Mouse (Mus musculus) embryo, embryonic 10.5 days (tissue): Measurements from ENCODE around the gene 4930469K13Rik.
"Not testable (repeated sequence)": the region's sequence is repeated elsewhere in the genome, so short reads cannot be mapped to it uniquely, and the experiment has no call there.

ENCODE experiments used
- DNase-seq: peaks from one replicate; pipeline ENCODE4 v3.0.0-alpha.2; 2015; ENCODE audit warnings: low spot score

4930469K13Rik gene

DNA sequence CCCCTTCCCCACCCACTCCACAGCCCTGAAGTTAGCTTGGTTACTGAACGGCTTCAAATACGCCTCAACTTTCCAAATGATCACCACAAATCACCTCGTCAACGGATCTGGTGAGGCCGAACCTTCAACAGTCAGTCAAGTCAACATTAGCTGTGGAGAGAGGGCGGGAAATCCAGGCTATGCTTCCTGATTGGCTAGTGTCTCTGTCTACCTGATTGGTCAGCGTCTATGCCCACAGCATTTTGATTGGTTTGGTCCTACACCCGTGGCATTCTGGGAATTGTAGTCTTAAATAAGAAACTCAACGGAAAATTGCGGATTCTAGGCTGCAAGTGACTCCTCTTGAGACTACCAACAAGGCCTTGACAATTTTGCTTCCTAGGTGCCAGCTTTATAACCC lies at the start of gene 4930469K13Rik:
Gene 4930469K13Rik, minus strand, starts transcription at position 133 of the 400 bp plus-strand sequence.
- no peak for DNase-seq

DNA sequence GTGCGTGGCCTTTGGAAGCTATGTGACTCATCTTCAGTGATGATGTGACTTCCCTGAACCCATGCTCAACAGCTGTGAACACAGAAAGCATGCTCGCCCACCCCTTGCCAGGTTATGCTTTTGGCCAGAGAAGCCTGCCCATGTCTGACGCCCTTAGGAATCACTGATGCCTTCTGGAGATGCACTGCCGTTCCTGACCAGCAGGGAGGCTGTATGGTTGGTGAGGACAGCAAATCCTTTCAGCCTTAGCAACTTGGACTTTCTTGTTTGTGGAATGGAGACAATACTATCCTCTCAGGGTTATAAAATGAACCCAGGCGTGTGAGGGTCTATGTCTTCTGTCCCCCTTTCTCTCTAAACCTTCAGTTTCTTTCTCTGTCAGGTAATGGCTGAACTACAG lies 48.6 kb upstream of the 4930469K13Rik start:
- DNase-seq = no peak

GRCm38 (mm10) chr11:34144421-34144820 lies 46.1 kb upstream of the 4930469K13Rik start:
- no peak for DNase-seq

DNA sequence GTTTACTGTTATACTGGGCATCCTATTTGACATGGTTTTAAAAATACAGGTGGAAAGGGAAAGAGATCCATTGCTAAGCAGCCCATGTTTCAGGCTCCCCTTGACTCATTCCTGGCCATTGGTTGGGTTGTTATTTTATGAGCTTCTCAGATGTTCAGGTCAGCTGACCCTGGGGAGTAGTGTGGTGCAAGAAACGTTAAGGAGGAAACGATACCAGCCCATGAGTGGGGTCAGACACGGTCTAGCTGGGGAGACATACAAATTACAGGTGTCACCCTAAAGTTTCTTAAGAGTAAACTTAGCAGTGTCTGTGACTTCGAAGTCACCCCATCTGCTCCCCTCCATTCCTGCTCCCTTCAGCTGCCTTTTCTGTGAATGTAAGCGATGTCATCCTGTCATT lies 45.6 kb upstream of the 4930469K13Rik start:
- DNase-seq = no peak

DNA sequence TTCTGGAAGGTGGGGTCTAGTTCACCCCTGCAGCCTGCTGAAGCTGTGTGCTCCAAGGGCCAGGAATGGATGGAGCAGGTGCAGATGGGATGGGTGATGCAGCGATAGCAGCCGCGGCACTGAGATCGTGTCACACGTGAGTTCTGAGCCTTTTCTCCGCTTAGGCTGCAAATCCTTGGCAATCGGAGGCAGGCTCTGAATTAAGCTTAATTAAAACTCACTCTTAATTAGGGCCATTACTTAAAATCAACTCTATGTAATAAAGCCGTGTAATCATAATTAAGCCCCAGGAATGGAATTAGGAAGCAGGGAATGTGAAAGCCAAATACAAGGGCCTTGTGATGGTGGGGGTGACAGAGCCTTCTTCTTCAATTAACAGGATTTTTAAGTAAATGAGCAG lies 40.9 kb upstream of the 4930469K13Rik start:
- no peak for DNase-seq

- no peak for DNase-seq
Observed at GRCm38 (mm10) chr11:34128412-34128811, 30.1 kb upstream of the 4930469K13Rik start.

DNA sequence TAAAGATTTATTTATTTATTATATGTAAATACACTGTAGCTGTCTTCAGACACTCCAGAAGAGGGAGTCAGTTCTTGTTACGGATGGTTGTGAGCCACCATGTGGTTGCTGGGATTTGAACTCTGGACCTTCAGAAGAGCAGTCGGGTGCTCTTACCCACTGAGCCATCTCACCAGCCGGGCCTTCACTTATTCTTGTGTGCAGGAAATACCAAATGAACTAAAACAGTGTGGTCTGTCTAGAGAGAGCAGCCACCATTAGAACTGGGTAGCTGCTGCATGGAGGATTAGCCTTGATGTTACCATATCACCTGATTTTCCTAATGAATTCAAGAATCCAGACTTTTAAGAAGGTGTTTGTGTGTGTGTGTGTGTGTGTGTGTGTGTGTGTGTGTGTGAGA lies 27.4 kb upstream of the 4930469K13Rik start:
- not testable (repeated sequence) for DNase-seq

DNA sequence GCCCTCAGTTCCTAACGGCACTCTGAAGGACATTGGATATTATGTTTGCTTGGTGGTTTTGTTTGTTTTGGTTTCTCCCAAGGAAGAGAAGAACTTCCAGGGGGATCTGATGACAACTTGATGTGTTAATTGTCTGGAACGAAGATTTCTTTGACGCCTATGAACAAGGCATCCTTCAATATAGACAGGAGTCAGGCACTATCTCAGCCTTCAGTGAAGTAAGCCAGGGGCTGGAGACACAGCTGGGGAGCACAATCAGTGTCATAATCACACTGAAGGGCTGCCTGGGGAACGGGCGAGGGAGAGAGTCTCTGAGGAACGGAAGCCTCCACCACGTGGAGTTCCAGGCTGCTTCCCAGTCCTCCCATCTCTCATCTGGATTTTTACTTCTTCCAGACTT lies 26.5 kb upstream of the 4930469K13Rik start:
- DNase-seq = no peak

DNA sequence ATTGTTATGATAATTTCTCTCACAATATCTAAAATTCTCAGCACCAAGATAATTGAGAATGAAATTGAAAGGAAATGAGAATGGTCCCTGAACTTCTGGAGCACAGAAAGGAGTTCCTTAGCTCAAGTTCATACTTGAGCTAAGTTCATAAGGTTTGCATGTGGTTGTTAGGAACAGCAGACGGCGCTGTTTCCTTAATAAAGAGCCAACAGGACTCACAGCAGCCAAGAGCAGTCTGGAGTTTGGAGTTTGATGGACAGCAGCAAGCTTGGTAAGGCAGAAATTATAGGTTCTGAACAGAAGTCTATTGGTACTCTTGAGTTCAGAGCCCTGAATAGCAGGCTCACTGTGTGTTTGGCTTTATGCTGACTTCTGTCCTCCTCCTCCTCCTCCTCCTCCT lies 24.8 kb upstream of the 4930469K13Rik start:
- peak; percentile 82 for DNase-seq

- no peak for DNase-seq
Observed at GRCm38 (mm10) chr11:34118319-34118718, 20.0 kb upstream of the 4930469K13Rik start.

DNA sequence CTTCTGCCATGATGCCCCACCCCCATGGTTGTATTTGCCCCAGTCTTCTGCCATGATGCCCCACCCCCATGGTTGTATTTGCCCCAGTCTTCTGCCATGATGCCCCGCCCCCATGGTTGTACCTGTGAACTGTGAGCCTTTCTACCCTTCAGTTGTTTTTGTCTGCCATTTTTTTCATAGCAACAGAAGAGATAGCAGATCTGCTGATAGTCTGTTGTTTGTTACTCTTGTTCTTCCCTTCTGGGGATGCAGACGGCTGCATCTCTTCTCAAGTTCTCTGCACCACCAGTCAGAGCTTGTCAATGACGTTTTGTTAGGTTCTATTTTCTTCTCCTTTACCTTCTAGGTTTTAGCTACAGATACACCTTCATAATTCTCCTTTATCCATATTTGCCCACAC lies 19.2 kb upstream of the 4930469K13Rik start:
- no peak for DNase-seq

DNA sequence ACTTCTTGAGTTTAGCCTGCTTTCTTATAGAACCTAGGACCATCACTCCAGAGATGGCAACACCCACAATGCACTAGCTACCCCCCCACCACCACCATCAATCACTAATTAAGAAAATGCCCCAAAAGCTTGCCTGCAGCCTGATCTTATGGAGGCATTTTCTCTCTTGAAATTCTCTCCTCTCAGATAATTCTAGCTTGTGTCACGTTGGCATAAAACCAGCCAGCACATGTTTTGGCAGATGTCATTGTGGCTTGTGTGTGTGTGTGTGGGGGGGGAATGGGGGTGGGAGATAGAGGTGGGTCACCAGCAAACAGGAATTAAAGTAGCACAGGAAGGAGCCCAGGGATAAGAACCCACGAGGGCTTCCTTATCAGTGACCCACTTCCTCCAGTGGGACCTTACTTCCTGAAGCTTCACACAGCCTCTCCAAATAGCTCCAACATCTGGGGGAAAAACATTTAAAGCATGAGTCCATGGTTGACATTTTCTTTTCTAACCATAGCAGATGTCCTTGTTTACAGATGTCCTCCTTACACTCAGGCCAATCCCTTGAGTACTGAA lies 18.3 kb upstream of the 4930469K13Rik start:
- no peak for DNase-seq

DNA sequence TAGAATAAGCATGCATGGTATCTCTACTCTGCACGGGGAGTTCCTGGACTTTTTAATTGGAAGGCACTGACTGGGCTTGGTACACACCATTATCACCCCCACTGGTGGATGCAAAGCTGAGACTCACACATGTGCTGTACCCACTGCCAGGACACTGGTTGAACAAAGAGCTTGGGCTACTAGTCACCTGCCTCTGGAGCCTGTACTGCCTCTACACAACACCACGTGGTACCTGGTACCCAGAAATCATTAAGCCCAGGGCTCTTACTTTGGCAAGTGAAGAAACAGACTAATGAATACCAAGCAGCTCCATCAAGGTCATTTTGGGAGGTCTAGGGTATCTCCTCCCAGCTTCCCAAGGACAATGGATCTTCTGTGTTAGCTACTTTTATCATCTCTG lies 15.4 kb upstream of the 4930469K13Rik start:
- DNase-seq = no peak

GRCm38 (mm10) chr11:34112781-34113380 lies 14.5 kb upstream of the 4930469K13Rik start:
- DNase-seq = peak; percentile 70

DNA sequence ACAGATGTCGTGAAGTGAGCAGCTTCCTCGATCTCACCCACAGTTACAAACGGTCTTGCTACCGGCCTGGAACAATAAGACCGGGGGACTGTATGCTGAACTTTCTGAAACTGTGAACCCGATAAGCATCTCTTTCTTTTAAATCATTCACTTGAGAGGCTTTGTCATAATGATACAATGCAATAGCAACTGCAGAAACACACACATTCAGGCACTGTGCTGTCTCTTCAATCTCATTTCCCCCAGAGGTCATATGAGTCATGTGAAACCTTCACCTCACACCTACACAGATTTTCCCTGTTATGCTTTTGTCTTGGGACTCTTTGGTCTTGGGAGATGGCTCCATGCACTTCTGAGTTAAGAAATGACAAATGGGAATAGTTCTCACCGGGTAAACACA lies 13.6 kb upstream of the 4930469K13Rik start:
- DNase-seq = no peak

- DNase-seq = no peak
Observed at GRCm38 (mm10) chr11:34109260-34109659, 10.9 kb upstream of the 4930469K13Rik start.

DNA sequence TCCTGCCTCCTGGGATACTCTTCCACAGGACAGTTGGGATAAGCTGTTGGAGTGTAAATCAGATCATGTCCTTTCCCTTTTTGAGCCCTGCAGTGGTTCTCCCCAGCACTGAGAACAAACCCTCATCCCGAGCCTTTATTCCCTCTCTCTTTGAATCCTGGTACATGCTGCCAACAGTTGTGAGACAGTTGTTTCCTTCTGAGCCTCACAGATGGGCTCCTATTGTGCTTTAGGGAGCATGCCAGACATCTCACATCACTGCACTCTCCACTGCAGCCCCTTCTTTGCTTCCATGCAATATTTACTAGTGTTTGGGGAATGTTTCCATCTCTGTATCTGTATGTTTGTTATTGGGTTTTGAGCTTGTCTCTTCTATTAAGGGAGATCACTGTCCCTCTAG lies 6.6 kb upstream of the 4930469K13Rik start:
- DNase-seq = no peak

DNA sequence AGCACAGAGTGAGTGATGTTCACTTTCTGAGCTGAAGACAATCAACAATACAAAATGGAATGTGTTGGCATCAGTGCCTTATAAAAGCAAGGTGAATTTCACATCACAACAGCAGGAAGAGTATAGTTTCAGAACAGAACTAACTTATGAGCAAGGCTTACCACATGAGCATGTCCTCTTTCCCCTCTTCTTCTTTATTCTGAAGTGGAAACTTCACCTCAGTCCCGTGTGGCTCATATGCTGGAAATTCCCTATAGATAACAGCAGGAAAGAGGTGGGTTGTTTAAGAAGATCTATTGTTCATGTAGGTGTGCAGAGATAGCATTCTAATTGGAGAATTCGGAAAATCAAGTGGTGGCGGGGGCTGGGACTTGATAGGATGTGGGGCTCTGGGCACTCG lies 3.5 kb upstream of the 4930469K13Rik start:
- no peak for DNase-seq

- DNase-seq = no peak
Observed at GRCm38 (mm10) chr11:34087064-34087463, 11.3 kb downstream of the 4930469K13Rik start.

- no peak for DNase-seq
Observed at GRCm38 (mm10) chr11:34086164-34086751, 12.1 kb downstream of the 4930469K13Rik start.

DNA sequence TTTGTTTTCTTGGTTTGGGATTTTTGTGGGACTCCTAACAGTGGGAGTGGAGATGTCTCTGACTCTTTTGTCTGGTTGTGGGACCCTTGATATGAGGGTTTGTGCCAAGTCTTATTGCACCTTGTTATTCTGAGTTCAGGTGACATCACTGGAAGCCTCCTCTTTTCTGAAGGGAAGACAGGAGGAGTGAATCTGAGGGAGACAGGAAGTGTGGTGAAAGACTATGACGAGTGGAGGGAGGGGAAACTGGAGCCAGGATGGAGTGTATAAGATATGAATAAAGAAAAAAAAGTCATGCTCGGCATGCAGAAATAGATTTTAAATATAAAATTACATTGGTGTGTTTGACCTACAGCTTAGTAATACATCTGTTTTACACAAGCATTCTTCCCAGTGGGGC lies 13.7 kb downstream of the 4930469K13Rik start:
- no peak for DNase-seq

DNA sequence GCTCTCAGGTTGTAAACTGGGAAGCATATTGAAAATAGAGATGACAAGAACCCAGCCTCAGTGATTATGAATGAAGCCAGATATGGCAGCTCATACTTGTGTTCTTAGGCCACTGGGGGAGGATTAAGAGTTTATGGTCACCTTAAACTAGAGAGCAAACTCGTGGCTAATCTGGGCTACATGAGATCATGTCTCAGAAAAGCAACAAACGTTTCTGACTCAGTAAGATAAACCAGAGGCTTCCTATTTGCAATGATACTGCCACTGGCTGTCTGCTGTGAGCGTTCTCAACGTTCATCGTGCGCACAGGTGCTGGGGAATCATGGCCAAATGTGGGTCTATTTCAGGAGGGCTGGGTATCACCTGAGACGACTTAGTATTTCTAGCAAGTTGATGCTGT lies 14.6 kb downstream of the 4930469K13Rik start:
- no peak for DNase-seq

- no peak for DNase-seq
Observed at GRCm38 (mm10) chr11:34079542-34080464, 18.6 kb downstream of the 4930469K13Rik start.
